Mouse (Mus musculus) liver, embryonic 14.5 days (tissue): Measurements from ENCODE around the gene Gtf2ird1.

ENCODE experiments used
- CTCF ChIP-seq: IDR thresholded peaks from 2 replicates; pipeline ENCODE4 v1.5.1; 2016; ENCODE audit warnings: antibody characterized with exemption, low read depth, control low read depth
- EP300 ChIP-seq: IDR thresholded peaks from 2 replicates; pipeline ENCODE4 v1.6.1; 2016; ENCODE audit warnings: antibody characterized with exemption, low read depth

GRCm38 (mm10) chr5:134483291-134483690 is 26.8 kb upstream of the Gtf2ird1 start:
- TF ChIP-seq CTCF, result no peak
- no peak for TF ChIP-seq EP300
